Mouse (Mus musculus) heart, embryonic 13.5 days (tissue): ENCODE measurements around the gene Efhd2. TPM values are rescaled to one million over a fixed set of nuclear protein-coding genes. Genes with fewer than 3 reads are reported as not detected.

Experiments
- ATAC-seq: fragments of 200-750 bp; cut with Nextera tagmentation; 2 replicates; pipeline ENCODE4 v1.8.0; 2017; ENCODE audit warnings: moderate TSS enrichment; ENCODE audit not compliant: insufficient number of reproducible peaks, low FRiP score, low TSS enrichment; ENCODE audit errors: extremely low read depth
- H3K27ac ChIP-seq: fragments of 300-500 bp; sonication (generic); replicated peaks from 2 replicates; pipeline ENCODE4 v1.5.1; 2015; ENCODE audit warnings: moderate library complexity, mild to moderate bottlenecking, inconsistent platforms
- H3K27me3 ChIP-seq: fragments of 300-500 bp; sonication (generic); replicated peaks from 2 replicates; pipeline ENCODE4 v1.6.1; 2015; ENCODE audit warnings: mild to moderate bottlenecking, inconsistent platforms
- H3K36me3 ChIP-seq: fragments of 300-500 bp; sonication (generic); 2 replicates; pipeline ENCODE4 v1.6.1; 2015; ENCODE audit warnings: mild to moderate bottlenecking, inconsistent platforms
- H3K4me1 ChIP-seq: fragments of 300-500 bp; sonication (generic); 2 replicates; pipeline ENCODE4 v1.6.1; 2015; ENCODE audit warnings: inconsistent platforms
- H3K4me2 ChIP-seq: fragments of 300-500 bp; sonication (generic); 2 replicates; pipeline ENCODE4 v1.6.1; 2015; ENCODE audit warnings: inconsistent platforms, mild to moderate bottlenecking, moderate library complexity
- H3K4me3 ChIP-seq: fragments of 300-500 bp; sonication (generic); 2 replicates; pipeline ENCODE4 v1.5.1; 2015; ENCODE audit warnings: moderate library complexity, mild to moderate bottlenecking, inconsistent platforms
- H3K9ac ChIP-seq: fragments of 300-500 bp; sonication (generic); 2 replicates; pipeline ENCODE4 v1.6.1; 2015; ENCODE audit warnings: inconsistent platforms, mild to moderate bottlenecking, moderate library complexity
- H3K9me3 ChIP-seq: fragments of 300-500 bp; sonication (generic); 2 replicates; pipeline ENCODE4 v1.6.1; 2016; ENCODE audit warnings: inconsistent platforms
- WGBS: fragments of 180-500 bp; shearing (Covaris S2); methylation state at CpG from one replicate; pipeline ENCODE4 v1.1.7; 2015; ENCODE audit warnings: mixed read lengths; 5-methylcytosine and 5-hydroxymethylcytosine counted together
- polyA plus RNA-seq: library from polyadenylated mRNA; unstranded; fragments of >200 nt; fragmentation: Nextera tagmentation; extraction: Ambion mirVana; gene quantifications from 2 replicates; pipeline ENCODE4 v1.2.1, GENCODE M21; 2015

Efhd2 gene
- polyA plus RNA-seq, 1 experiment from 2014 or later: 79.6 TPM

DNA sequence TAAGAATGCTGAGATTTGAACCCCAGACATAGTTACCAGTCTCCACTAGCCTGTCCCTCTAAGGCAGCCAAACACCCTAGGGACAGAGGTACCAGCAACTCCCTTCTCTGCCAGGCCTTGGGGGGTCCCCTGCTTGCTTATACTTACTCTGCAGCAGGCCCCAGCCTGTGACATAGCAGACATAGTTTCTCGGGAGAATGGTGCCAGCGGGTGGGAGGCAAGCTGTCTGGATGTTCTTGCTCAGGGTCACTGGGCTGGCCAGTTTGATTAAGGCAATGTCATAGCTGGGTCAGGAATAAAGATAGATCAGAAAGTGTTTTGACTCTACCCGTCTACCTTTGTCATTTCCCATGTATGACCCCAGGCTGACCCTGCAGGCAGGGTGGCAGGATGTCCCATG, 53.5 kb downstream of the Efhd2 start:
- no peaks in the 10 kb centered on the region for H3K36me3 ChIP-seq
- no peak overlapping the region for H3K4me2 ChIP-seq
- no peaks in the 10 kb centered on the region for H3K27me3 ChIP-seq
- no peak overlapping the region for H3K4me3 ChIP-seq
- 24% methylated on average over 3 of the region's 3 CpGs for WGBS
- H3K27ac ChIP-seq: no peak overlapping the region
- no peak overlapping the region for H3K9ac ChIP-seq
- H3K4me1 ChIP-seq: peaks cover 7% of the 10 kb centered on the region; the same call in 1 of the 2 replicates
- no peak for ATAC-seq
- H3K9me3 ChIP-seq: no peaks in the 10 kb centered on the region

DNA sequence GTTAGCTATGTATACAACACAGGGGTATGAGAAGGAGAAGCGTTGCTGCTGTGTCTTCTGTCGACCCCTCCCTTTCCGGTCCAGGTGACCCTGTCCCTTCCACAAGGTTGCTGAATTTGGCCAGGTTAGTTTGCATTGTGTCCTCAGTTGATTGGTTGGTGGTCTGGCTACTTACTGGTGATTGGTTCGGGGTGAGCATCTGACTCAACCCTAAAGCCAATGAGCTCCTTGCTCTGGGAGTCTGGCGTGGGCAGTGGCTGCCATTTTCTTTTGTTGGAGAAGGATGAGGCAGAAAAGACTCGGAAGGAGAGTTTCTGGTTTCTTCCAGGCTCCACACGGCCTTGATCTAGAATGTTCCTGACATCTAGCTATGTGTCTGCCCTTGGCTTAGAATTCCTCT, 55.4 kb downstream of the Efhd2 start:
- no peaks in the 10 kb centered on the region for H3K27me3 ChIP-seq
- H3K4me3 ChIP-seq: no peak overlapping the region
- peaks cover 7% of the 10 kb centered on the region; the same call in 1 of the 2 replicates for H3K4me1 ChIP-seq
- no peak overlapping the region for H3K9ac ChIP-seq
- no peak overlapping the region for H3K4me2 ChIP-seq
- WGBS: 84% methylated on average over 7 of the region's 7 CpGs
- ATAC-seq: no peak
- peaks cover 16% of the 10 kb centered on the region for H3K36me3 ChIP-seq
- H3K9me3 ChIP-seq: no peaks in the 10 kb centered on the region
- H3K27ac ChIP-seq: no peak overlapping the region

DNA sequence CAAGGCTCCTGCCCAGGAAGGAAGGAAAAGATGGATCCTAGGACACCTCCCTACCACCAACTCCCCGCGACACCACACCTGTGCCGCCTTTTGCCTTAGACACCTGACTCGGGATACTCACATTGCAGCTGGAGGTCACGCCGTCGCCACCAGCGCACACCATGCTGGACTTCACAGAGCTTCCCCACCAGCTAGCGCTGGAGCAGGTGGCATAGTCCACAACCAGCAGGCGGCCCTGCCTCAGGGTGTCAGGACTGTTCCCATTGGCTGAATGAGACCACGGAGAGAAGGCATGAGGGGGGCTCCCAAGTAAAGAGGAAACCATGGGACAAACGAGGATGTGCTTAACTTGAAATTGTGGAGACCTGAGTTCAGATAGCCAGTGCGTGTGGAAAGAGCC, 55.9 kb downstream of the Efhd2 start:
- H3K9ac ChIP-seq: no peak overlapping the region
- no peak for ATAC-seq
- H3K27ac ChIP-seq: no peak overlapping the region
- H3K27me3 ChIP-seq: no peaks in the 10 kb centered on the region
- WGBS: 83% methylated on average over 13 of the region's 13 CpGs
- H3K9me3 ChIP-seq: no peaks in the 10 kb centered on the region
- H3K4me1 ChIP-seq: peaks cover 7% of the 10 kb centered on the region; the same call in 1 of the 2 replicates
- H3K36me3 ChIP-seq: peaks cover 21% of the 10 kb centered on the region
- H3K4me3 ChIP-seq: no peak overlapping the region
- no peak overlapping the region for H3K4me2 ChIP-seq

DNA sequence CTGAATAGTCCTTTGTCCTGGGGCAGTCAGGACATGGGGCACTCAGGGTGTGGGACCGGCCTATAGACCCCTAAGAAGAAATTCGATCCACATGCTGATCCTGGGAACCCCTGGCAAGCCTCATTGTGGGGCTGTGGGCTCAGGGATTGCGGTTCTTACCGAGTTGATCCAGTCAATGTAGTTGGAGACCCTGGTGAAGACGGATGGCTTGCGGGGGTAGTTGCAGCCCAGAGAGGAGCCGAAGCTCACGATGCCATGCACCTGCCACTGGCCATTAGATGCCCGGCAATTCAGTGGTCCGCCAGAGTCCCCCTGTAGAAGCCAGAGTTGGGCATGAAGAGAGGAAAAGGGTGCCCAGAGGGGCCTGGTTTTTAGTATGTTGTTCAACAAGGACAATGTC, 57.0 kb downstream of the Efhd2 start:
- H3K4me2 ChIP-seq: no peak overlapping the region
- H3K4me1 ChIP-seq: peaks cover 7% of the 10 kb centered on the region; the same call in 1 of the 2 replicates
- peaks cover 33% of the 10 kb centered on the region for H3K36me3 ChIP-seq
- 74% methylated on average over 10 of the region's 10 CpGs for WGBS
- no peaks in the 10 kb centered on the region for H3K27me3 ChIP-seq
- no peak overlapping the region for H3K9ac ChIP-seq
- ATAC-seq: no peak
- no peak overlapping the region for H3K4me3 ChIP-seq
- no peak overlapping the region for H3K27ac ChIP-seq
- no peaks in the 10 kb centered on the region for H3K9me3 ChIP-seq

DNA sequence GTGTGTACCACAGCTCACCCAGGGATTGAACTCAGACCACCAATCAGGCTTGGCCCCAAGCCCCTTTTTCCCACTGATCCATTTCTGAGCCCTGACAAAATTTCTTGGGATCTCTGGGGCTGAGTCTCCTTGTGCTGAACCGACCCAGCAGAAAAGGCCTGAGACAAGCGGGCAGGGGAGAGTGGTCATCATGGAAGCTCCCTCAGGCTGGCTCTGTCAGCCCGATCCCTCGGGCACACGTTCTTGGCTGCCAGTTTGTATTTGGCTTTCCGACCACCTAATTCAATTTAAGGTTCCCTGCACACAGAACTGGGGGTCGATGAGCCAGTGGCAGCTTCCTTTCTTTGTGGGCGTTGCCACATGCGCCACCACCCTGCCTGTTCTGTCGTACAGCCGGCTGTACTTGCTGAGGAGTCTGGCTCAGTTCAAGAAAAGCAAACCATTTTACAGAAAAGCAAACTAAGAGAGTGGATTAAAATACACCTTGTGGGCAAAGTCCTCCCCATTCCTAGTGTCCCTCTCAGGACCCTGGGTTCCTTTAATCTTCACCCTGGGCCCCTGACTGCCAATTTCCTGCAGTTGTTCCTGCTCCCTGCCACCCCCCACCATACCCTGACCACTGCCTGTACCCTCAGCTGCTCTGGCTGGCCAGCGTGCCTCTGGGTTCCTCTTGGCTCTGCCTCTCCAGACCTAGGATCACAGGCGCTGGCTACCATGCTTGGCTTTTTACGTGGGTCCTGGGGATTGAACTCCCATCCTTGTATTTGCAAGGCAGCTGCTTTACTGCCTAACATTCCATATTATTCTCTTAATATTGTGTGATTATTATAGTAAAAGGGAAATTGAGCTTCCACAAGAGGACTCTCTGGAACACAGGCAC, 57.7 kb downstream of the Efhd2 start:
- no peak for ATAC-seq
- H3K36me3 ChIP-seq: peaks cover 39% of the 10 kb centered on the region
- H3K9me3 ChIP-seq: no peaks in the 10 kb centered on the region
- H3K27ac ChIP-seq: no peak overlapping the region
- H3K4me1 ChIP-seq: peaks cover 7% of the 10 kb centered on the region; the same call in 1 of the 2 replicates
- no peak overlapping the region for H3K4me2 ChIP-seq
- no peaks in the 10 kb centered on the region for H3K27me3 ChIP-seq
- 73% methylated on average over 14 of the region's 14 CpGs for WGBS
- no peak overlapping the region for H3K4me3 ChIP-seq
- H3K9ac ChIP-seq: no peak overlapping the region

DNA sequence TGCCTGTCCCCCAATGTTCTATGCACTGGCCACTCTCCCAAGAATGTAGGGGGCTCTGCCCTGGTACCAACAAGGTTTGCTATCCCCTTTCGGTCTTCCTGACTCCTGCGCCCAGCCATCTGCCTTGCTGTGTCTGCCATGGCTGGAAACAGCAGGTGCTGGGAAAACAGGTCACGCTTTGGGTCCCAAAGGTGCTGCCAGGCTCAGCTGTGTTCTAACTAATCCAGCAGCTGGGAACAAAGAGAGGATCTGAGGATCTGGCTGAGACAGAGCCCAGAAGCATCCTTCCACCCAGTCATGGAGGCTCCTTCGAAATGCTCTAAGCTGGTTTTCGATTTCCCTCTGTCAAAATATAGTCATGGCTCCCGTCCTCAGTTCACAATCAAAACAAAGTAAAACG, 58.5 kb downstream of the Efhd2 start:
- no peak overlapping the region for H3K9ac ChIP-seq
- peaks cover 4% of the 10 kb centered on the region; the same call in 1 of the 2 replicates for H3K4me1 ChIP-seq
- H3K4me3 ChIP-seq: no peak overlapping the region
- H3K27me3 ChIP-seq: no peaks in the 10 kb centered on the region
- H3K4me2 ChIP-seq: no peak overlapping the region
- no peaks in the 10 kb centered on the region for H3K9me3 ChIP-seq
- H3K36me3 ChIP-seq: peaks cover 47% of the 10 kb centered on the region
- no peak for ATAC-seq
- 82% methylated on average over 7 of the region's 7 CpGs for WGBS
- H3K27ac ChIP-seq: no peak overlapping the region

DNA sequence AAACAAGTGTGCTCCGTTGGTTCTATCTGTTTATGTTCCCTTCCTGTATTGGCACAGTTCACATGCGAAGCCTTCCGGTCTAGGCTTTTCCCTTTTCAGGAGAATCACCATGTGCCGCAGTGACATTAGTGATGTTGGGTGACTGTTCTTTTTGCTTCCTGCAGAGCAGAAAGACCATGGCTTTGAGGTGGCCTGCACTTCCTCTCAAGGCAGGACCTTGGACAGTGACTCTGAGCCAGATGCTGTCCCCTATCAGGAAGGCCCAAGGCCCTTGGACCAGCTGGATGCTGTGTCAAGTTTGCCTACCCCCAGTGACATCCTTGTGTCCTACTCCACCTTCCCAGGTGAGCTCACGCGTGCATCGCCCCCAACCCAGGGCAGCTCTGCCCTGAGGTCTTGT, 63.3 kb downstream of the Efhd2 start:
- H3K9ac ChIP-seq: no peak overlapping the region
- ATAC-seq: no peak
- H3K4me2 ChIP-seq: no peak overlapping the region
- H3K4me1 ChIP-seq: no peaks in the 10 kb centered on the region
- H3K27me3 ChIP-seq: no peaks in the 10 kb centered on the region
- peaks cover 96% of the 10 kb centered on the region for H3K36me3 ChIP-seq
- no peak overlapping the region for H3K4me3 ChIP-seq
- H3K9me3 ChIP-seq: no peaks in the 10 kb centered on the region
- no peak overlapping the region for H3K27ac ChIP-seq
- WGBS: 91% methylated on average over 7 of the region's 7 CpGs

DNA sequence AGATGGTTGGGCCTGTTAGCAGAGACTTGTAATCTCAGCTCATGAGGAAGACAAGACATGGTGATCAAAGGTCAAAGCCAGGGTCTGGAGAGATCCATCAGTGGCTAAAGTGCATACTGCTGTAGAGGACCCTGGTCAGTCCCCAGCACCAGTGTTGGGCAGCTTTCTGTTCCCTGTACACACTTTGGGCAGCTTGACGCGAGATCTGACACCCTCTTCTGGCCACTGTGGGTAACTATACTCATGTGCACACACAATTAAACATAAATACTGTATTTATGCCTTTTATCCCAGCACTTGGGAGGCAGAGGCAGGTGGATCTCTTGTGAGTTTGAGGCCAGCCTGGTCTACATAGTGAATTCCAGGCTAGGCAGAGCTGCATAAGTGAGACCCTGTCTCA, 63.7 kb downstream of the Efhd2 start:
- Histone ChIP-seq H3K27me3 (no peaks in the 10 kb centered on the region), H3K36me3 (peaks cover 100% of the 10 kb centered on the region), H3K27ac (no peak overlapping the region), H3K4me3 (no peak overlapping the region), H3K4me2 (no peak overlapping the region), H3K4me1 (no peaks in the 10 kb centered on the region), H3K9ac (no peak overlapping the region), H3K9me3 (no peaks in the 10 kb centered on the region)
- 82% methylated on average over 2 of the region's 2 CpGs for WGBS
- ATAC-seq: no peak

DNA sequence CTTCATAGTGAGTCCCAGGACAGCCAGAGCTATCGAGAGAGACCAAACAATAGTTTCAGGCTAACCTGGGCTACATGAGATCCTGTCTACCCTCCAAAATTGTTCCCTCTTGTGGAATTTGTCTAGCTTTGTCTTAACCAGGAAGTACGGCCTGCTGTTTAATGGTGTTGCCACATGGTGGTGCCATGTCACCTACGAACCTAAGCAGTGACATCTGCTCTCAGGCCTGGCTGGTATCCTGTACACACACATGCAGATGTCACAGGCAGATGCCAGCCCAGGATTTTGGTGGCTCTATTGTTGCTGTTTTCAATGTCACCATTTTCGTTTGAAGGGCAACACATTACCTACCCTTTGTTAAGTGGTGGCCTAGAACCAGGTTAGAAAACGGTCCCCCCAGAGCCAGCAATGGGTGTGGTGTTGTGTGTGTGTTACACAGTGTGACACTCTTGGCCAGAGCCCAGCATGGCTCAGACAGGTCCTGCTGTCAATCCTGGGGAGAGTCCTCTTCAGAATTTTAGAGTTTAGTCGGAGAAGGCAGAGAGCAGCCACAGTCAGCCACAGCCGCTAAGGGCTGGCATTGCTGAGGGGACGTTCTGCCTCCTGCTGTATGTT, 64.8 kb downstream of the Efhd2 start:
- Histone ChIP-seq H3K9me3 (no peaks in the 10 kb centered on the region), H3K36me3 (peaks cover 100% of the 10 kb centered on the region), H3K27ac (no peak overlapping the region), H3K4me1 (no peaks in the 10 kb centered on the region), H3K9ac (no peak overlapping the region), H3K4me3 (no peak overlapping the region), H3K4me2 (no peak overlapping the region), H3K27me3 (no peaks in the 10 kb centered on the region)
- 68% methylated on average over 8 of the region's 8 CpGs for WGBS
- ATAC-seq: no peak

Other genes with a start within 250 kb of the Efhd2 start
- gene Plekhm2, start 210.0 kb downstream of the Efhd2 start, polyA plus RNA-seq: 4.9 and 5.1 TPM in 2 replicates
- 0.43 and 0.96 TPM in 2 replicates for gene Rsc1a1, start 189.3 kb downstream of the Efhd2 start, polyA plus RNA-seq
- 13.2 and 15.6 TPM in 2 replicates for gene Ddi2, start 151.5 kb downstream of the Efhd2 start, polyA plus RNA-seq
- 1.0 and 1.9 TPM in 2 replicates for gene Agmat, start 128.2 kb downstream of the Efhd2 start, polyA plus RNA-seq
- gene Dnajc16, start 84.0 kb downstream of the Efhd2 start, polyA plus RNA-seq: 4.0 and 4.2 TPM in 2 replicates
- 14.3 and 15.5 TPM in 2 replicates for gene Casp9, start 81.3 kb downstream of the Efhd2 start, polyA plus RNA-seq
- not detected in 2 replicates for gene Cela2a, start 48.8 kb downstream of the Efhd2 start, polyA plus RNA-seq
- gene Ctrc, start 28.6 kb downstream of the Efhd2 start, polyA plus RNA-seq: not detected in 2 replicates
- gene Fhad1, start 140.2 kb upstream of the Efhd2 start, polyA plus RNA-seq: 2.7 and 3.6 TPM in 2 replicates
- gene Tmem51, start 209.4 kb upstream of the Efhd2 start, polyA plus RNA-seq: 25.3 and 30.3 TPM in 2 replicates